Mouse (Mus musculus) adrenal gland, postnatal 36 days (tissue): ENCODE measurements around the gene Tnik. TPM values are rescaled to one million over a fixed set of nuclear protein-coding genes. Genes with fewer than 3 reads are reported as not detected.

Source experiments
- DNase-seq, 2 experiments: peaks; one replicate each; pipeline ENCODE4 v3.0.0; 2021; ENCODE audit warnings: mixed read lengths in 1 of 2
- long read RNA-seq, 2 experiments: library from polyadenylated mRNA; stranded (forward); transcript quantifications; one replicate each; pipeline ENCODE4 v2.0.0; 2021; ENCODE audit warnings: borderline sequencing depth in 2 of 2
- total RNA-seq, 2 experiments: library from RNA; stranded (reverse); gene quantifications; 2 replicates each; pipeline ENCODE4 v1.2.3; 2021

Gene Tnik
- 10 to 100 TPM; 10.6 to 17.0 TPM for total RNA-seq
- long read RNA-seq, experiment 1, partial matches to known transcripts, result 2 of 5 reads
- long read RNA-seq, experiment 1, other reads (novel, unspliced or antisense), result 2 of 5 reads
- long read RNA-seq, experiment 2, result 0 reads

- peak; percentile 74 to 79 for DNase-seq
These were observed at the start of gene Tnik for GRCm38 (mm10) chr3:28263002-28263947. Tnik (plus strand) TSS chr3:28263214.

GRCm38 (mm10) chr3:28214886-28215311 is 48.1 kb upstream of the Tnik start:
- no peak for DNase-seq

GRCm38 (mm10) chr3:28217001-28217400 is 46.0 kb upstream of the Tnik start:
- no peak for DNase-seq

GRCm38 (mm10) chr3:28219533-28219932 is 43.5 kb upstream of the Tnik start:
- no peak for DNase-seq

GRCm38 (mm10) chr3:28219964-28220363 is 43.0 kb upstream of the Tnik start:
- no peak for DNase-seq

GRCm38 (mm10) chr3:28224437-28225356 is 38.3 kb upstream of the Tnik start:
- DNase-seq, result no peak

GRCm38 (mm10) chr3:28225357-28225905 is 37.6 kb upstream of the Tnik start:
- no peak for DNase-seq

GRCm38 (mm10) chr3:28226181-28226580 is 36.8 kb upstream of the Tnik start:
- no peak for DNase-seq

GRCm38 (mm10) chr3:28228930-28229329 is 34.1 kb upstream of the Tnik start:
- no peak for DNase-seq

GRCm38 (mm10) chr3:28229503-28229902 is 33.5 kb upstream of the Tnik start:
- no peak for DNase-seq

GRCm38 (mm10) chr3:28232885-28233284 is 30.1 kb upstream of the Tnik start:
- DNase-seq, result no peak

GRCm38 (mm10) chr3:28234179-28234578 is 28.8 kb upstream of the Tnik start:
- no peak for DNase-seq

GRCm38 (mm10) chr3:28236689-28237088 is 26.3 kb upstream of the Tnik start:
- no peak for DNase-seq

- no peak for DNase-seq
These were observed 24.9 kb upstream of the Tnik start for GRCm38 (mm10) chr3:28238136-28238535.

GRCm38 (mm10) chr3:28242561-28242960 is 20.5 kb upstream of the Tnik start:
- DNase-seq, result no peak

GRCm38 (mm10) chr3:28244244-28244890 is 18.6 kb upstream of the Tnik start:
- DNase-seq, result no peak

GRCm38 (mm10) chr3:28248255-28248957 is 14.6 kb upstream of the Tnik start:
- DNase-seq, result no peak

- no peak for DNase-seq
These were observed 7.3 kb upstream of the Tnik start for GRCm38 (mm10) chr3:28255711-28256110.

GRCm38 (mm10) chr3:28262371-28263001 is 528 bp upstream of the Tnik start:
- DNase-seq, result peak; percentile 80 to 82
